Mouse (Mus musculus): ENCODE data around the gene Wdr82. TPM values are rescaled to one million over a fixed set of nuclear protein-coding genes. Genes with fewer than 3 reads are reported as not detected.

The Wdr82 gene
- polyA plus RNA-seq, 1 experiment, result 33.1 TPM

- H3K36me3 ChIP-seq (ENCODE audit: control insufficient read depth, insufficient read depth, low read length), result no peaks in the 10 kb centered on the region
- TF ChIP-seq POLR2A (IDR thresholded peaks at IDR 0.05; ENCODE audit: low read depth, low read length), result no peak
- peaks cover 21% of the 10 kb centered on the region for H3K4me1 ChIP-seq (ENCODE audit: control insufficient read depth, insufficient read depth, insufficient read length, low read length)
- H3K4me3 ChIP-seq (ENCODE audit: low read depth, low read length), result peak overlapping the region; percentile 41
- no peaks in the 10 kb centered on the region for H3K27me3 ChIP-seq (ENCODE audit: control insufficient read depth, insufficient read depth, low read length)
- H3K27ac ChIP-seq (ENCODE audit: insufficient read depth, low read depth, low read length), result no peak overlapping the region
- 71% methylated on average over 7 of the region's 7 CpGs for WGBS
These were observed 33.5 kb downstream of the Wdr82 start for GRCm38 (mm10) chr9:106203990-106204851.

GRCm38 (mm10) chr9:106205713-106206290 is 35.1 kb downstream of the Wdr82 start:
- WGBS, result 82% methylated on average over 7 of the region's 7 CpGs
- TF ChIP-seq POLR2A (IDR thresholded peaks at IDR 0.05; ENCODE audit: low read depth, low read length) (no peak), CTCF (IDR thresholded peaks at IDR 0.05; ENCODE audit: extremely low read depth, insufficient read length, insufficient replicate concordance, low read depth, low read length) (no peak)
- no peaks in the 10 kb centered on the region for H3K27me3 ChIP-seq (ENCODE audit: control insufficient read depth, insufficient read depth, low read length)

GRCm38 (mm10) chr9:106206515-106206914 is 35.8 kb downstream of the Wdr82 start:
- WGBS, result 77% methylated on average over 2 of the region's 2 CpGs
- Histone ChIP-seq H3K27me3 (ENCODE audit: control insufficient read depth, insufficient read depth, low read length) (no peaks in the 10 kb centered on the region), H3K4me1 (ENCODE audit: control insufficient read depth, insufficient read depth, insufficient read length, low read length) (peaks cover 16% of the 10 kb centered on the region), H3K36me3 (ENCODE audit: control insufficient read depth, insufficient read depth, low read length) (no peaks in the 10 kb centered on the region), H3K27ac (ENCODE audit: insufficient read depth, low read depth, low read length) (no peak overlapping the region), H3K4me3 (ENCODE audit: low read depth, low read length) (no peak overlapping the region)
- no peak for TF ChIP-seq POLR2A (IDR thresholded peaks at IDR 0.05; ENCODE audit: low read depth, low read length)
- no peak for TF ChIP-seq CTCF (IDR thresholded peaks at IDR 0.05; ENCODE audit: extremely low read depth, insufficient read length, insufficient replicate concordance, low read depth, low read length)

More at GRCm38 (mm10) chr9:106205713-106206290, 35.1 kb downstream of the Wdr82 start:
- H3K4me3 ChIP-seq (ENCODE audit: low read depth, low read length), result no peak overlapping the region
- no peaks in the 10 kb centered on the region for H3K36me3 ChIP-seq (ENCODE audit: control insufficient read depth, insufficient read depth, low read length)
- H3K4me1 ChIP-seq (ENCODE audit: control insufficient read depth, insufficient read depth, insufficient read length, low read length), result peaks cover 15% of the 10 kb centered on the region
- H3K27ac ChIP-seq (ENCODE audit: insufficient read depth, low read depth, low read length), result no peak overlapping the region

- TF ChIP-seq POLR2A (IDR thresholded peaks at IDR 0.05; ENCODE audit: low read depth, low read length) (no peak), CTCF (IDR thresholded peaks at IDR 0.05; ENCODE audit: extremely low read depth, insufficient read length, insufficient replicate concordance, low read depth, low read length) (no peak)
- Histone ChIP-seq H3K27ac (ENCODE audit: insufficient read depth, low read depth, low read length) (no peak overlapping the region), H3K36me3 (ENCODE audit: control insufficient read depth, insufficient read depth, low read length) (peaks cover 5% of the 10 kb centered on the region; the same call in 1 of the 2 replicates), H3K4me1 (ENCODE audit: control insufficient read depth, insufficient read depth, insufficient read length, low read length) (peaks cover 12% of the 10 kb centered on the region), H3K4me3 (ENCODE audit: low read depth, low read length) (no peak overlapping the region), H3K27me3 (ENCODE audit: control insufficient read depth, insufficient read depth, low read length) (no peaks in the 10 kb centered on the region)
- WGBS, result 87% methylated on average over 5 of the region's 5 CpGs
These were observed 37.5 kb downstream of the Wdr82 start for GRCm38 (mm10) chr9:106208181-106208580.

GRCm38 (mm10) chr9:106209954-106210353 is 39.2 kb downstream of the Wdr82 start:
- peaks cover 16% of the 10 kb centered on the region; the same call in 1 of the 2 replicates for H3K36me3 ChIP-seq (ENCODE audit: control insufficient read depth, insufficient read depth, low read length)
- WGBS, result 86% methylated on average over 4 of the region's 4 CpGs
- peaks cover 3% of the 10 kb centered on the region for H3K4me1 ChIP-seq (ENCODE audit: control insufficient read depth, insufficient read depth, insufficient read length, low read length)
- H3K27ac ChIP-seq (ENCODE audit: insufficient read depth, low read depth, low read length), result no peak overlapping the region
- H3K27me3 ChIP-seq (ENCODE audit: control insufficient read depth, insufficient read depth, low read length), result no peaks in the 10 kb centered on the region
- no peak for TF ChIP-seq CTCF (IDR thresholded peaks at IDR 0.05; ENCODE audit: extremely low read depth, insufficient read length, insufficient replicate concordance, low read depth, low read length)
- no peak for TF ChIP-seq POLR2A (IDR thresholded peaks at IDR 0.05; ENCODE audit: low read depth, low read length)
- H3K4me3 ChIP-seq (ENCODE audit: low read depth, low read length), result no peak overlapping the region

GRCm38 (mm10) chr9:106210853-106211609 is 40.3 kb downstream of the Wdr82 start:
- no peaks in the 10 kb centered on the region for H3K27me3 ChIP-seq (ENCODE audit: control insufficient read depth, insufficient read depth, low read length)
- H3K27ac ChIP-seq (ENCODE audit: insufficient read depth, low read depth, low read length), result 0 out of 2 replicates have a peak overlapping the region, but pooled peaks have one; percentile 7
- 76% methylated on average over 9 of the region's 9 CpGs for WGBS
- TF ChIP-seq CTCF (IDR thresholded peaks at IDR 0.05; ENCODE audit: extremely low read depth, insufficient read length, insufficient replicate concordance, low read depth, low read length) (no peak), POLR2A (IDR thresholded peaks at IDR 0.05; ENCODE audit: low read depth, low read length) (no peak)
- H3K36me3 ChIP-seq (ENCODE audit: control insufficient read depth, insufficient read depth, low read length), result peaks cover 16% of the 10 kb centered on the region; the same call in 1 of the 2 replicates
- H3K4me3 ChIP-seq (ENCODE audit: low read depth, low read length), result no peak overlapping the region
- peaks cover 3% of the 10 kb centered on the region for H3K4me1 ChIP-seq (ENCODE audit: control insufficient read depth, insufficient read depth, insufficient read length, low read length)

Measured in small intestine, adult 2 months (tissue).